Mouse (Mus musculus): ENCODE results near the gene Gm45717.
A peak's percentile ranks its signal among the peaks of the same experiment; 100 is the strongest.

GRCm38 (mm10) chr7:140955758-140956555 is at the start of gene Gm45717, which contains the start of gene Ifitm2:
- peak; percentile 96 for TF ChIP-seq POLR2A (IDR thresholded peaks at IDR 0.05; ENCODE audit: insufficient read depth, low read depth, low read length)
- TF ChIP-seq CTCF (IDR thresholded peaks at IDR 0.05) = no peak
- peak; percentile 90 for TF ChIP-seq EP300 (IDR thresholded peaks at IDR 0.05; ENCODE audit: insufficient read depth, low read depth, low read length)
